Mouse (Mus musculus): ENCODE results near the gene Mapkapk2. TPM values are rescaled to one million over a fixed set of nuclear protein-coding genes. Genes with fewer than 3 reads are reported as not detected.

Mapkapk2 gene
- polyA plus RNA-seq, 1 experiment = 87.6 TPM

DNA sequence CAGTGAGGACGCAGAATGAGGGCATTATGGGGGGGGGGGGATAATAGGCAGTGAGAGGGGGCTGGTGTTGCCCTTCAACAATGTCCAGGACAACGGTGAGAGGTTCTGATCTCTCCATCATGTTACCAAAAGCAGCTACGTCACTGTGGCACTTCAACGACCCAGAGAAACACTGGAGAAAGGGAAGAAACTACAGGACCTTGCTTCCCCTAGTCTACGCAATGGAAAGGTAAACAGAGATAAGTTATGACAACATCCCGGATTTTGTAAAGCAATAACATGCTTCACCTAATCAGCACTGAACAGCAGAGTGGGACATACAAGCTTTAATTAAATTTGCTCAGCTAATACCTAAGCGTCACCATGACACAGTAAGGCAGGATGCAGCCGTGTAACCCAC lies 3.7 kb downstream of the Mapkapk2 start:
- Histone ChIP-seq H3K4me3 (ENCODE audit: insufficient read depth, low read depth, low read length) (no peak overlapping the region), H3K27ac (replicated peaks; ENCODE audit: low read depth, low read length) (peak overlapping the region; percentile 42; the same call in 1 of the 2 replicates), H3K4me1 (ENCODE audit: control insufficient read depth, insufficient read depth, insufficient read length, low read length) (peaks cover 46% of the 10 kb centered on the region)

DNA sequence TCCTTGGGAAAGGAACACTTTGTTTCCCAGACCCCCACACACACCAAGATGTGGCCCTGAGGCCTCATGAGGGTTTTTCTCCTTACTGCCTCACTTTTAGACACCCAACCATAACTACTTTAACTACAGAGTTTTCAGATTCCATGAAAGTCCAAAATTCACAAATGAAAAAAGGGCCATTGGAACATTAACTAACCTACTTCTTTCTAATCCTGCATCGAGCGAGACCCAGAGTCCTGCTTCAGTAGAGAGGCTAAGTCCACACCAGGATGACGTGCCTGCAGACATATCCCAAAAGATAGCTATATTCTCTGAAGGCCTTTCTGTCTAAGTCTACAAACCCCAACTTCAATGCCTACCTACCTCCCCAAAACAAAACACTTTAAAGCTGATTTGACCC lies 4.8 kb downstream of the Mapkapk2 start:
- Histone ChIP-seq H3K4me3 (ENCODE audit: insufficient read depth, low read depth, low read length) (no peak overlapping the region), H3K27ac (replicated peaks; ENCODE audit: low read depth, low read length) (peak overlapping the region; percentile 53), H3K4me1 (ENCODE audit: control insufficient read depth, insufficient read depth, insufficient read length, low read length) (peaks cover 49% of the 10 kb centered on the region)

- peak overlapping the region; percentile 53 for H3K27ac ChIP-seq (replicated peaks; ENCODE audit: low read depth, low read length)
- no peak overlapping the region for H3K4me3 ChIP-seq (ENCODE audit: insufficient read depth, low read depth, low read length)
- peaks cover 52% of the 10 kb centered on the region for H3K4me1 ChIP-seq (ENCODE audit: control insufficient read depth, insufficient read depth, insufficient read length, low read length)
Measured at GRCm38 (mm10) chr1:131092173-131092572, 5.5 kb downstream of the Mapkapk2 start.

DNA sequence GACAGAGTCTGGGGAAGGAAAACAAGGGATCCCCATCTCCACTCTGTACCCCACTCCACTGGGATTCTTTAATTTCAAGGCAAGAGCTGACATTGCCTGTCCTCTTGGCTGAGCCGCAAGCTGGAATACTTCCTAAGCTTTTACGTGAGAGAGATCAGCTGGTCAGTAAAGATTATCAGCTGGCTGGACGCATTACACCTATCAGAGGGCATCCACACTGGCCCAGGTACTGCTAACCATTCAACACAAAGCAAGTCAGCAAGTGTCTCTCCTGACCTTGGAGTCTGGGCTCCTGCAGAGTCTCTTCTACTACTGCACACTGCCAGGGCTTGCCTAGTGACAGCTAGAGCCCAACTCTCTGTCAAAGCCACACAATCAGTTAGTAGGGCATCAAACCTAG lies 6.1 kb downstream of the Mapkapk2 start:
- peak overlapping the region; percentile 82 for H3K27ac ChIP-seq (replicated peaks; ENCODE audit: low read depth, low read length)
- no peak overlapping the region for H3K4me3 ChIP-seq (ENCODE audit: insufficient read depth, low read depth, low read length)
- H3K4me1 ChIP-seq (ENCODE audit: control insufficient read depth, insufficient read depth, insufficient read length, low read length) = peaks cover 57% of the 10 kb centered on the region

DNA sequence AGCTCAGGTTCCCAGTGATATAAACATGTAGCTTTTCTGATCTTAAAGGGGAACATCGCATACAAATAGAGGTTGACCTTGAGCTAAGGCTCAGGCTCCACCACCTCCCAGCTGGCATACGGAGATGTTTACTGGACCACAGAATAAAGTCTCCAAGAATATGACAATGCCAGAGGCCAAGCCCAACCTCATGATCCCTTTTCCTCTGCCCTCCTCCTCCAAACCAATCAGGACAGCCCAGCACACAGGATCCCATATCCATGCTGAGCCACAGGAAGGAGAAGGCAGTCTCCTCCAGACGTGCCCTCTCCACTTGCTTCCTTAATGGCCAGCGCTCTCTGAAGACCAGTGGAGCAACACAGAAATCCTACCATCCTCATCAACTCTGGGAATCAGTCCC lies 6.7 kb downstream of the Mapkapk2 start:
- H3K4me1 ChIP-seq (ENCODE audit: control insufficient read depth, insufficient read depth, insufficient read length, low read length) = peaks cover 63% of the 10 kb centered on the region
- no peak overlapping the region for H3K4me3 ChIP-seq (ENCODE audit: insufficient read depth, low read depth, low read length)
- H3K27ac ChIP-seq (replicated peaks; ENCODE audit: low read depth, low read length) = peak overlapping the region; percentile 82

DNA sequence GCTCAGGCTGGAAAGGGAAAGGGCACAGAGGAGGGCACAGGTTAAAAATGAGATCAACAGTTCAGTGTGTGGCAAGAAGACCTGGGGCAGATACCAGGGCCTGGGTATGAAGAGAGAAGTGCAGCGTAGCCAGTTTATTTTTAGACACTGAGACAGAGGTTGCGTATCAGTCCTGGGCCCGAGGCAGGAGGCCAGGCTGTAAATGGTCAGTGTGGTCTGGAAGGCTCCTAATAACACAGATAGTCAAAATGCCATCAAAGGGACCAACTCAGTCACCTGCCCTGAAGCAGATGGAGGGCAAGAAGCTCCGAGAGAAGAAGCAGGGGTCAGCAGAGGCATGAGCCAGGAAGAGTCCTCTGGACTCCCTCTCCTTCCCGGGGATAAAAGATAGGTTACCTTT lies 7.4 kb downstream of the Mapkapk2 start:
- H3K27ac ChIP-seq (replicated peaks; ENCODE audit: low read depth, low read length) = peak overlapping the region; percentile 96
- H3K4me3 ChIP-seq (ENCODE audit: insufficient read depth, low read depth, low read length) = no peak overlapping the region

GRCm38 (mm10) chr1:131089525-131090127 lies 8.0 kb downstream of the Mapkapk2 start:
- Histone ChIP-seq H3K27ac (replicated peaks; ENCODE audit: low read depth, low read length) (peak overlapping the region; percentile 96), H3K4me3 (ENCODE audit: insufficient read depth, low read depth, low read length) (no peak overlapping the region)

More for the DNA sequence above, 7.4 kb downstream of the Mapkapk2 start:
- H3K4me1 ChIP-seq (ENCODE audit: control insufficient read depth, insufficient read depth, insufficient read length, low read length) = peaks cover 63% of the 10 kb centered on the region

GRCm38 (mm10) chr1:131088547-131088946 lies 9.1 kb downstream of the Mapkapk2 start:
- no peak overlapping the region for H3K4me3 ChIP-seq (ENCODE audit: insufficient read depth, low read depth, low read length)
- H3K4me1 ChIP-seq (ENCODE audit: control insufficient read depth, insufficient read depth, insufficient read length, low read length) = peaks cover 70% of the 10 kb centered on the region
- peak overlapping the region; percentile 96 for H3K27ac ChIP-seq (replicated peaks; ENCODE audit: low read depth, low read length)

More at GRCm38 (mm10) chr1:131089525-131090127, 8.0 kb downstream of the Mapkapk2 start:
- H3K4me1 ChIP-seq (ENCODE audit: control insufficient read depth, insufficient read depth, insufficient read length, low read length) = peaks cover 67% of the 10 kb centered on the region

DNA sequence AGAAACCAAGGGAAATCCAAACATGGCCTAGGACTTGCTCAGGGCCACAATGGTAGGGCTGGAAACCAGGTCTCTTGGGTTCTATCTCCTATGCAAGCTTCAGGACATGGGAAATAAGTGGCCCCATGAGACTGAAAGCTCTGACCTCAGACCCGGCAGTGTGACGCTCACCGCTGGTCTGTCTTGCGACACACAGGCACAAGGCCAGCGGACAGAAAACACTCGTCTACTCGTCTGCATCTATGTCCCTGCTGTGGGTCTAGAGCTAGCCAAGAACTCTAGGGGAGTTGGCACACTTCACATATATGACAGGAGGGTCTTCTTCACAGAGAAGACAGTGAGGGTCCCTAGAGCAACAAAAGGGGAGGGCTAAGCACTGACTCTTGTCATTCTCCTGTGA lies 10.7 kb downstream of the Mapkapk2 start:
- peaks cover 71% of the 10 kb centered on the region for H3K4me1 ChIP-seq (ENCODE audit: control insufficient read depth, insufficient read depth, insufficient read length, low read length)
- H3K4me3 ChIP-seq (ENCODE audit: insufficient read depth, low read depth, low read length) = no peak overlapping the region
- H3K27ac ChIP-seq (replicated peaks; ENCODE audit: low read depth, low read length) = peak overlapping the region; percentile 88

DNA sequence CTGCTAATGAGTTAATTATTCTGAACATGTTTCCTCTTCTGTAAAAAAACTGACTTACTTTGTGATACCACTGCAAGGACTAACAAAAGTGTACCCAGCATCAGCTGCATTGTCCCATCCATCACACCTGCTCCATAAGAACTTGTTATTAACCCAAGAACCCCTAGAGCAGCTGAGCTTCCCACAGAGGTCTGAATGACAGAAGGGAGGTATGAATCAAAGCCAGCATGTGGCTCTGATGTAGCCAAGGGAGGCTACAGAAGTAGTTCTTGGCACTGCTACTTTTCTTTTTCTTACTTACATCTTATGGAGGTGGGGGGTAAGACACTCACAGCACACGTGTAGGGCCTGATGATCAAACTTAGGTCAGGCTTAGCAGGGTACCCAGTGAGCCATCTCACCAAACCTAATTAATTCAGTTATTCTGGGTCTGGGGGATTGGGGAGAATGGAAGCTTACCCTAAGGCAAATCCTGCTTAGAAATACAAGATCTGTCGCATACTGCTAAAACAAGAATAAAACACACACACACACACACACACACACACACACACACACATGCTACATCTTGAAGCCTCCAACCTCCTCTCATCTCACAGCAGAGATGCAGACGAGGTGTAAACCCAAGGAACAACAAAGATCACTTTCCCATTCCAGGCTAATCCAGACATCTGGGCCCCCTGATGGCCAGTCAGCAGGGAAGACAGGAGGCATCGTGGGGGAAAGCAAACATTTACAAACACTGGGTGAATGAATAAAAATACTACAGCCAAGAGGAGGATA lies 11.5 kb downstream of the Mapkapk2 start:
- H3K4me1 ChIP-seq (ENCODE audit: control insufficient read depth, insufficient read depth, insufficient read length, low read length) = peaks cover 73% of the 10 kb centered on the region
- no peak overlapping the region for H3K4me3 ChIP-seq (ENCODE audit: insufficient read depth, low read depth, low read length)
- peak overlapping the region; percentile 75 for H3K27ac ChIP-seq (replicated peaks; ENCODE audit: low read depth, low read length)

DNA sequence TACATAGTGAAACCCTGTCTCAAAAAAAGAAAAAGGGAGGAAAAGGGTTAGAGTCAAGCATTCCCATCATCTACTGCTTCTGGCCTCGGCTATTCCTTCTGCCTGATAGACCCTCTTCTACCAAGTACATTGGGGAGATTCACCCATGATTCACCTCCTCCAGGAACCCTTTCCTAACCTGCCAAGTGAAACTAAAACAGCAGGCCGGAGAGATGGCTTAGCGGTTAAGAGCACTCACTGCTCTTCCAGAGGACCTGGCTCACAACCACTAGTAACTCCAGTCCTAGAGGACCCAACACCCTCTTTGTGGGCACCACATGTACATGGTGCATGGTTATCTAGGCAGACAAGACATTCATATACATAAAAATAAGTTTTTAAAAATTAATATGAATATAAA lies 12.4 kb downstream of the Mapkapk2 start:
- Histone ChIP-seq H3K4me1 (ENCODE audit: control insufficient read depth, insufficient read depth, insufficient read length, low read length) (peaks cover 72% of the 10 kb centered on the region), H3K27ac (replicated peaks; ENCODE audit: low read depth, low read length) (peak overlapping the region; percentile 86), H3K4me3 (ENCODE audit: insufficient read depth, low read depth, low read length) (no peak overlapping the region)

GRCm38 (mm10) chr1:131084289-131084688 lies 13.3 kb downstream of the Mapkapk2 start:
- peaks cover 73% of the 10 kb centered on the region for H3K4me1 ChIP-seq (ENCODE audit: control insufficient read depth, insufficient read depth, insufficient read length, low read length)
- H3K4me3 ChIP-seq (ENCODE audit: insufficient read depth, low read depth, low read length) = no peak overlapping the region
- peak overlapping the region; percentile 86 for H3K27ac ChIP-seq (replicated peaks; ENCODE audit: low read depth, low read length)

DNA sequence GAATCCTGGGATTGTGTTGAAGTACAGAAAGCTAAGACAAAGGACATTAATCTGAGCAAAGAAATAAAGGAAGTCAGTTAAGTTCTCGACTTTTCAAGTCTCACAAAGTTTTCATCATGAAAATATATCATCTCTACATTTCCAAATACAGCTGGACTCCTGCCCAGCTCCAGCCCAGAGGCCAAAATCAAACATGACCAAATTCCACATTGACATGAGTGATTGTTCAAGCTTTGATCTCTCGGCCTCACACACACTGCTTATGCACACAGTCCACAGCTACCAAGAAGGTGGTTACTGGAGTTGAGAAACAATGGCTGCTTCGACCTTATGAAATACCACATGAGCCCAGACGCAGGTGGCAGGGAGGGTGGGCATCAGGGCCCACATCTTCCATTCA lies 14.0 kb downstream of the Mapkapk2 start:
- Histone ChIP-seq H3K4me3 (ENCODE audit: insufficient read depth, low read depth, low read length) (no peak overlapping the region), H3K27ac (replicated peaks; ENCODE audit: low read depth, low read length) (peak overlapping the region; percentile 83), H3K4me1 (ENCODE audit: control insufficient read depth, insufficient read depth, insufficient read length, low read length) (peaks cover 72% of the 10 kb centered on the region)

DNA sequence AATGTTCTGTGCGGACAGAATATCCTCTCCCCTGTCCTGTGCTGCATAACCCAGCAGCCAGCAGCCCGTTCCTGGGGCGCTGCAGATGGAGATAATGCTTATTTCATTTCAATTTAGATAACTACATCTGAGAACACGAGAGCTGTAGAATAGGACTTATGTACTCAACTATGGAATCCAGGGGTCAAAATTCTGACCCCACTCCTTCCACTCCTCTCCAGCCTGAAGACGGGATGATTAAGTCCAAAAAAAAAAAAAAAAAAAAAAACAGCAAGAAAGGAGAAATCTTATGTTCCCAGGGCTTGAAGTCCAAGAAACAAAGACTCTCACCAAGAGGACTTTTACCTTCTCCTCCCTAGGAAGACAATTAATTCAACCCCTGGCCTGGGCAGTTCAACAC lies 14.5 kb downstream of the Mapkapk2 start:
- Histone ChIP-seq H3K4me3 (ENCODE audit: insufficient read depth, low read depth, low read length) (no peak overlapping the region), H3K4me1 (ENCODE audit: control insufficient read depth, insufficient read depth, insufficient read length, low read length) (peaks cover 72% of the 10 kb centered on the region), H3K27ac (replicated peaks; ENCODE audit: low read depth, low read length) (peak overlapping the region; percentile 83)

DNA sequence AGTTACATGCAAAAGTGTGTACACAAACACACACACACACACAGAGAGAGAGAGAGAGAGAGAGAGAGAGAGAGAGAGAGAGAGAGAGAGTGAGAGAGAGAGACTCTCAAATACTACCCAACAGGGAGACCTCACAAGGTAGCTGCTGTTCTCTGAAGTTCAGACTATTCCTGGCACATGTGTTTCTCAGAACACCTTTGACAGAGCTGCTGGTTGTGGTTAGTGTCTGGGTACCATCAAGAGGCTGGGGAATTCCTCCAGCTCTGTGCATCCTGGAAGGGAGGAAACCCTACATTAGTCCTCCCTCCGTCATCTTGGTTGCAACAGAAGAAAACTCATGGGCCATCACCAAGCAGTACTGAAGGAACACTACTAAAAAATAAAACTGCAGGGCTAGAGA lies 16.9 kb downstream of the Mapkapk2 start:
- Histone ChIP-seq H3K27ac (replicated peaks; ENCODE audit: low read depth, low read length) (no peak overlapping the region), H3K4me3 (ENCODE audit: insufficient read depth, low read depth, low read length) (no peak overlapping the region), H3K4me1 (ENCODE audit: control insufficient read depth, insufficient read depth, insufficient read length, low read length) (peaks cover 73% of the 10 kb centered on the region)

DNA sequence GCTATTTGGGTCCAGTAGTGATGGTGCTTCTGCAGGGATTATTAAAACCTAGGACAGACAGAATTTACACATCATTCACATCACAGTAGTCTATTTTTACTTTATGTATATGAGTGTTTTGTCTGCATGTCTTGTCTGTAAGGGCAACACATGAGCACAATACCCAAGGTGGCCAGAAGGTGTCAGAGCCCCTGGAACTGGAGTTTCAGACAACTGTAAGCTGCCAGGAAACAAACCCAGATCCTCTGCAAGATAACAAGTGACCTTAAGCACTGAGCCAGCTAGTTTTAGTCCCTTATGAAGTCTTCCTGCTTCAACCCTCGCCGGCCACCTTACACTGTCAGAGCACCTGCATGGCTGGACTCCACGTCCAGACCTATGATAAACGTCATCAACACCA lies 17.9 kb downstream of the Mapkapk2 start:
- Histone ChIP-seq H3K4me1 (ENCODE audit: control insufficient read depth, insufficient read depth, insufficient read length, low read length) (peaks cover 74% of the 10 kb centered on the region), H3K27ac (replicated peaks; ENCODE audit: low read depth, low read length) (peak overlapping the region; percentile 14; the same call in 1 of the 2 replicates), H3K4me3 (ENCODE audit: insufficient read depth, low read depth, low read length) (no peak overlapping the region)
